Mouse (Mus musculus) B cell, adult 2 months (primary cell): ENCODE measurements around the gene Coro1a.
A peak's percentile ranks its signal among the peaks of the same experiment; 100 is the strongest.
"Not testable (repeated sequence)": the region's sequence is repeated elsewhere in the genome, so short reads cannot be mapped to it uniquely, and the experiment has no call there.

Experiments used
- DNase-seq, 2 experiments: peaks; one replicate each; pipeline ENCODE4 v3.0.0; 2022

Gene Coro1a

GRCm38 (mm10) chr7:126707442-126708174, at the start of gene Coro1a:
Gene Coro1a, minus strand, starts transcription at chr7:126707787.
- peak; percentile 72 to 76 for DNase-seq

GRCm38 (mm10) chr7:126754866-126755265, 47.3 kb upstream of the Coro1a start:
- DNase-seq, result peak; percentile 69 to 70

GRCm38 (mm10) chr7:126749582-126750343, 42.2 kb upstream of the Coro1a start:
- no peak for DNase-seq

- DNase-seq, result no peak
Measured at GRCm38 (mm10) chr7:126748824-126749223, 41.2 kb upstream of the Coro1a start.

GRCm38 (mm10) chr7:126746798-126747197, 39.2 kb upstream of the Coro1a start:
- peak; percentile 39 for DNase-seq

- DNase-seq, result no peak
Measured at GRCm38 (mm10) chr7:126746066-126746465, 38.5 kb upstream of the Coro1a start.

GRCm38 (mm10) chr7:126741964-126742482, 34.4 kb upstream of the Coro1a start:
- no peak for DNase-seq

- DNase-seq, result no peak
Measured at GRCm38 (mm10) chr7:126741452-126741851, 33.9 kb upstream of the Coro1a start.

GRCm38 (mm10) chr7:126740977-126741376, 33.4 kb upstream of the Coro1a start:
- no peak for DNase-seq

GRCm38 (mm10) chr7:126740132-126740735, 32.6 kb upstream of the Coro1a start:
- DNase-seq, result no peak

- DNase-seq, result no peak
Measured at GRCm38 (mm10) chr7:126739551-126739950, 32.0 kb upstream of the Coro1a start.

GRCm38 (mm10) chr7:126736122-126736521, 28.5 kb upstream of the Coro1a start:
- no peak for DNase-seq

GRCm38 (mm10) chr7:126730256-126730789, 22.7 kb upstream of the Coro1a start:
- not testable (repeated sequence) for DNase-seq

GRCm38 (mm10) chr7:126725667-126726066, 18.1 kb upstream of the Coro1a start:
- DNase-seq, result no peak

GRCm38 (mm10) chr7:126725077-126725476, 17.5 kb upstream of the Coro1a start:
- no peak for DNase-seq

- DNase-seq, result peak in 1 of 2 experiments; percentile 19
Measured at GRCm38 (mm10) chr7:126721635-126722034, 14.0 kb upstream of the Coro1a start.

- DNase-seq, result peak; percentile 47 to 51
Measured at GRCm38 (mm10) chr7:126718787-126719337, 11.3 kb upstream of the Coro1a start.

- DNase-seq, result no peak
Measured at GRCm38 (mm10) chr7:126717566-126717965, 10.0 kb upstream of the Coro1a start.

GRCm38 (mm10) chr7:126715679-126716078, 8.1 kb upstream of the Coro1a start:
- no peak for DNase-seq

- DNase-seq, result no peak
Measured at GRCm38 (mm10) chr7:126711910-126712309, 4.3 kb upstream of the Coro1a start.

GRCm38 (mm10) chr7:126710266-126710665, 2.7 kb upstream of the Coro1a start:
- DNase-seq, result no peak

- no peak for DNase-seq
Measured at GRCm38 (mm10) chr7:126708175-126708952, 777 bp upstream of the Coro1a start.
